Mouse (Mus musculus): Measurements from ENCODE around the gene Slc34a2. TPM values are rescaled to one million over a fixed set of nuclear protein-coding genes. Genes with fewer than 3 reads are reported as not detected.
A peak's percentile ranks its signal among the peaks of the same experiment; 100 is the strongest.

Gene Slc34a2
- total RNA-seq (2021), result under 1 TPM in 1 of 2 experiments, not detected in 1; 0.14 TPM

- intact Hi-C loops (cut with DNase I), result no loop called here
- DNase-seq (ENCODE audit: low spot score in 2 of 2), result no peak
These were observed at the start of gene Slc34a2 for GRCm38 (mm10) chr5:53037781-53038180. Slc34a2 (plus strand) TSS chr5:53038081.

GRCm38 (mm10) chr5:52990687-52991341, 47.1 kb upstream of the Slc34a2 start:
- no peak for DNase-seq (ENCODE audit: low spot score in 2 of 2)
- intact Hi-C loops (cut with DNase I), result no loop called here

- no peak for DNase-seq (ENCODE audit: low spot score in 2 of 2)
- intact Hi-C loops (cut with DNase I), result no loop called here
These were observed 45.5 kb upstream of the Slc34a2 start for GRCm38 (mm10) chr5:52992210-52992897.

GRCm38 (mm10) chr5:52993490-52994282, 44.2 kb upstream of the Slc34a2 start:
- DNase-seq (ENCODE audit: low spot score in 2 of 2), result no peak
- intact Hi-C loops (cut with DNase I), result no loop called here

GRCm38 (mm10) chr5:52995461-52995860, 42.4 kb upstream of the Slc34a2 start:
- DNase-seq (ENCODE audit: low spot score in 2 of 2), result no peak
- intact Hi-C loops (cut with DNase I), result no loop called here

- no peak for DNase-seq (ENCODE audit: low spot score in 2 of 2)
- intact Hi-C loops (cut with DNase I), result no loop called here
These were observed 41.7 kb upstream of the Slc34a2 start for GRCm38 (mm10) chr5:52996145-52996544.

- DNase-seq (ENCODE audit: low spot score in 2 of 2), result peak in 1 of 2 experiments; percentile 51
- intact Hi-C loops (cut with DNase I), result no loop called here
These were observed 41.3 kb upstream of the Slc34a2 start for GRCm38 (mm10) chr5:52996601-52997000.

GRCm38 (mm10) chr5:52997032-52997431, 40.8 kb upstream of the Slc34a2 start:
- no peak for DNase-seq (ENCODE audit: low spot score in 2 of 2)
- intact Hi-C loops (cut with DNase I), result no loop called here

- intact Hi-C loops (cut with DNase I), result no loop called here
- DNase-seq (ENCODE audit: low spot score in 2 of 2), result no peak
These were observed 39.7 kb upstream of the Slc34a2 start for GRCm38 (mm10) chr5:52998097-52998760.

- no peak for DNase-seq (ENCODE audit: low spot score in 2 of 2)
- intact Hi-C loops (cut with DNase I), result loop anchor here (10.0 kb wide), 1 partner anchor 94 kb away; no protein-coding TSS in a partner anchor
These were observed 37.6 kb upstream of the Slc34a2 start for GRCm38 (mm10) chr5:53000169-53000872.

- intact Hi-C loops (cut with DNase I), result loop anchor here (10.0 kb wide), 1 partner anchor 92 kb away; no protein-coding TSS in a partner anchor
- peak; percentile 56 to 86 for DNase-seq (ENCODE audit: low spot score in 2 of 2)
These were observed 35.2 kb upstream of the Slc34a2 start for GRCm38 (mm10) chr5:53002599-53003203.

- intact Hi-C loops (cut with DNase I), result loop anchor here (10.0 kb wide), 1 partner anchor 91 kb away; no protein-coding TSS in a partner anchor
- DNase-seq (ENCODE audit: low spot score in 2 of 2), result no peak
These were observed 34.4 kb upstream of the Slc34a2 start for GRCm38 (mm10) chr5:53003495-53003894.

GRCm38 (mm10) chr5:53003981-53004380, 33.9 kb upstream of the Slc34a2 start:
- intact Hi-C loops (cut with DNase I), result loop anchor here (10.0 kb wide), 1 partner anchor 91 kb away; no protein-coding TSS in a partner anchor
- DNase-seq (ENCODE audit: low spot score in 2 of 2), result no peak

- intact Hi-C loops (cut with DNase I), result loop anchor here (10.0 kb wide), 1 partner anchor 86 kb away; no protein-coding TSS in a partner anchor
- no peak for DNase-seq (ENCODE audit: low spot score in 2 of 2)
These were observed 28.7 kb upstream of the Slc34a2 start for GRCm38 (mm10) chr5:53009027-53009769.

- intact Hi-C loops (cut with DNase I), result loop anchor here (10.0 kb wide), 1 partner anchor 85 kb away; no protein-coding TSS in a partner anchor
These were observed 28.1 kb upstream of the Slc34a2 start for GRCm38 (mm10) chr5:53009770-53010133.

GRCm38 (mm10) chr5:53011327-53011726, 26.6 kb upstream of the Slc34a2 start:
- intact Hi-C loops (cut with DNase I), result no loop called here
- DNase-seq (ENCODE audit: low spot score in 2 of 2), result no peak

More at GRCm38 (mm10) chr5:53009770-53010133, 28.1 kb upstream of the Slc34a2 start:
- DNase-seq (ENCODE audit: low spot score in 2 of 2), result no peak

- intact Hi-C loops (cut with DNase I), result no loop called here
- no peak for DNase-seq (ENCODE audit: low spot score in 2 of 2)
These were observed 21.3 kb upstream of the Slc34a2 start for GRCm38 (mm10) chr5:53016606-53017005.

GRCm38 (mm10) chr5:53018316-53018715, 19.6 kb upstream of the Slc34a2 start:
- DNase-seq (ENCODE audit: low spot score in 2 of 2), result no peak
- intact Hi-C loops (cut with DNase I), result no loop called here

Data from left cerebral cortex, postnatal 25 days (tissue).